Mouse (Mus musculus) forebrain, embryonic 11.5 days (tissue): Measurements from ENCODE around the gene Uba52. TPM values are rescaled to one million over a fixed set of nuclear protein-coding genes. Genes with fewer than 3 reads are reported as not detected.

ENCODE experiments used
- ATAC-seq: fragments of 200-750 bp; cut with Nextera tagmentation; replicated peaks from 2 replicates; pipeline ENCODE4 v1.8.0; 2017; ENCODE audit warnings: moderate TSS enrichment; ENCODE audit not compliant: low FRiP score
- DNase-seq: peaks from one replicate; pipeline ENCODE4 v3.0.0-alpha.2; 2017; ENCODE audit warnings: low spot score
- H3K27ac ChIP-seq: fragments of 300-500 bp; sonication (generic); 2 replicates; pipeline ENCODE4 v1.5.1; 2014; ENCODE audit warnings: low read depth, low read length
- H3K27me3 ChIP-seq: fragments of 300-500 bp; sonication (generic); 2 replicates; pipeline ENCODE4 v1.6.1; 2014; ENCODE audit warnings: mild to moderate bottlenecking, low read length, mixed read lengths; ENCODE audit not compliant: control insufficient read depth, insufficient read depth
- H3K36me3 ChIP-seq: fragments of 300-500 bp; sonication (generic); 2 replicates; pipeline ENCODE4 v1.6.1; 2014; ENCODE audit warnings: mild to moderate bottlenecking, low read length, moderate library complexity, mixed read lengths; ENCODE audit not compliant: control insufficient read depth, insufficient read depth
- H3K4me1 ChIP-seq: fragments of 300-500 bp; sonication (generic); replicated peaks from 2 replicates; pipeline ENCODE4 v1.6.1; 2014; ENCODE audit warnings: low read length, mixed read lengths; ENCODE audit not compliant: control insufficient read depth, insufficient read depth
- H3K4me2 ChIP-seq: fragments of 300-500 bp; sonication (generic); 2 replicates; pipeline ENCODE4 v1.6.1; 2014; ENCODE audit warnings: low read depth, mild to moderate bottlenecking, low read length, moderate library complexity, mixed read lengths; ENCODE audit not compliant: severe bottlenecking
- H3K4me3 ChIP-seq: fragments of 300-500 bp; sonication (generic); 2 replicates; pipeline ENCODE4 v1.5.1; 2014; ENCODE audit warnings: low read depth, low read length
- H3K9ac ChIP-seq: fragments of 300-500 bp; sonication (generic); 2 replicates; pipeline ENCODE4 v1.6.1; 2014; ENCODE audit warnings: low read length
- H3K9me3 ChIP-seq: fragments of 300-500 bp; sonication (generic); 2 replicates; pipeline ENCODE4 v1.6.1; 2016; ENCODE audit warnings: low read length, mixed read lengths; ENCODE audit not compliant: control insufficient read depth
- WGBS: fragments of 180-500 bp; shearing (Covaris S2); extraction: QIAGEN DNeasy Blood & Tissue Kit; methylation state at CpG from one replicate; pipeline ENCODE4 v1.1.7; 2014; 5-methylcytosine and 5-hydroxymethylcytosine counted together
- polyA plus RNA-seq: library from polyadenylated mRNA; unstranded; fragments of >200 nt; fragmentation: Nextera tagmentation; extraction: Ambion mirVana; gene quantifications from 2 replicates; pipeline ENCODE4 v1.2.1, GENCODE M21; 2014

Uba52 gene
- polyA plus RNA-seq, 1 experiment from 2014 or later, result 715 TPM

DNA sequence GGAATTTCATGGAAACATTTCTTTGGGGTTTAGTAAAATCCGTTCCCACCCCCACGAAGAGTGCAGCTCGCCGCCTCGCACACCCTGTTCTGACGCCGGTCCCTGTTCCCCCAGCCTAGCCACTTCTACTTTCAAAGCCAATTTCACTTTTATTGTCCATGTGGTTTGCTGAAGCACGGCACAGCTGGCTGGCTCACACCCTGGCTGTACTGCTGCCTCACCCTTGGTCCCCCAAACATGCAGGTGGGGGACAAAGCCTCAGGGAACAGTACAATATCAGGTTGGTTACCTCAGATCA, 48.1 kb downstream of the Uba52 start:
- 97% methylated on average over 8 of the region's 8 CpGs for WGBS
- H3K4me1 ChIP-seq, result no peaks in the 10 kb centered on the region
- H3K4me3 ChIP-seq, result no peak overlapping the region
- no peaks in the 10 kb centered on the region for H3K27me3 ChIP-seq
- no peak overlapping the region for H3K27ac ChIP-seq
- ATAC-seq (no peak), DNase-seq (no peak)
- no peaks in the 10 kb centered on the region for H3K9me3 ChIP-seq
- no peak overlapping the region for H3K9ac ChIP-seq
- H3K4me2 ChIP-seq, result no peak overlapping the region
- H3K36me3 ChIP-seq, result no peaks in the 10 kb centered on the region

DNA sequence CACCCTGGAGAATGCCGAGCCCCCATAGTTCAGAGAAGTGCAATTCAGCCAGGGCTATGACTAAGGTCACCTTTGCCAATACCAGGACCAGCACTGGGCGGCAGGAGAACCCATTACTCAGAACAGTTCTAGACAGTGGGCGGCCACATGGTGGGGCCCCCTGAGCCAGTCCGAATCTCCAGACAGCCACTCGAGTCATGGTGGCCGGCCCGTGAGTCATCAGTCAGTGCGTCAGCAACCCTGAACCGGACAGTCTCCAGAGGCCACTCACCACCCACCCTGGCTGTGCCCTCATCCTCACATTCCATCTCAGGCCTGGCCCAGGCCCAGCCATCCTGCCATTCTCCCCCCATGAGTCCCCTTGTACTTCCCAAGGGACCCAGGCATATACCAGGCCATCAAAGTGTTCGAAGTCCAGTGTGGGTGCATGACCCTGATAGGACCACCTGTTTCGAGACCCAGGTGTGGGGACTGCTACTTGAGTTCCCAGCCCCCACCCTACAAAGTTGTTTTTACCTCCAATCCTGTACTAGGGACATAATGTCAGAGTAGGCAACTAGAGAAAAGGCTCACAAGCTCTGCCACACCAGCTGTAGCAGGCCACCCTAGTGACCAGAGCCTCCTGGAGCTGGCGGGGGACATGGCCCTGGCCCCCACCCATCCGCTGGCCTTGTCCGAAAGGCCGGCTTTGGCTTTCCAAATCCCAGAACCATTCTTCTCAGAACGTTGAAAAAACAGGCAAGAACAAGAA, 48.7 kb downstream of the Uba52 start:
- H3K27me3 ChIP-seq, result no peaks in the 10 kb centered on the region
- no peak overlapping the region for H3K9ac ChIP-seq
- 90% methylated on average over 16 of the region's 16 CpGs for WGBS
- DNase-seq (no peak), ATAC-seq (no peak)
- no peak overlapping the region for H3K27ac ChIP-seq
- no peaks in the 10 kb centered on the region for H3K9me3 ChIP-seq
- no peak overlapping the region for H3K4me2 ChIP-seq
- H3K4me3 ChIP-seq, result no peak overlapping the region
- H3K4me1 ChIP-seq, result no peaks in the 10 kb centered on the region
- no peaks in the 10 kb centered on the region for H3K36me3 ChIP-seq

- H3K4me2 ChIP-seq, result no peak overlapping the region
- DNase-seq (no peak), ATAC-seq (no peak)
- H3K9me3 ChIP-seq, result no peaks in the 10 kb centered on the region
- no peaks in the 10 kb centered on the region for H3K36me3 ChIP-seq
- no peaks in the 10 kb centered on the region for H3K4me1 ChIP-seq
- no peak overlapping the region for H3K27ac ChIP-seq
- H3K27me3 ChIP-seq, result no peaks in the 10 kb centered on the region
- H3K9ac ChIP-seq, result no peak overlapping the region
- 84% methylated on average over 9 of the region's 9 CpGs for WGBS
- no peak overlapping the region for H3K4me3 ChIP-seq
Observed at GRCm38 (mm10) chr8:70460606-70461005, 50.0 kb downstream of the Uba52 start.

DNA sequence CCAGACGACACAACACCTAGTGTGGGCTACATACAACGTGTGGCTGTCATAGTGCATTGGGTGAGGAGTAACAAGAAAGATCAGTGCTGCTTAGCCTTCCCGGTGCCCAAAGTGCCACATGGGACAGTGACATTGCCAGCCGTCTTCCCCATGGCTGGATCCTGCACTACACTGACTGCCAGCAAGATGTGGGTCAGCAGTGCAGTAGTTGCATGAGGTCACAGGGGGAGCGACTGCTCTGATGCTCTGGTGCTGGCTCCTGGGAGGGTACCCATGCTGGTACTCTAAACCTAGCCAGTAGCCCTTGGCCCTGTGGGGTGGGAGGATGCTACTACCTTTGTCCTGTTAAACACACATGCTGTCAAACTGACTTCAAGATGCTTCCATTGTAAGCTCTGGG, 50.4 kb downstream of the Uba52 start:
- H3K27ac ChIP-seq, result no peak overlapping the region
- no peak overlapping the region for H3K9ac ChIP-seq
- 95% methylated on average over 5 of the region's 5 CpGs for WGBS
- no peak overlapping the region for H3K4me3 ChIP-seq
- DNase-seq (no peak), ATAC-seq (no peak)
- H3K27me3 ChIP-seq, result no peaks in the 10 kb centered on the region
- H3K4me2 ChIP-seq, result no peak overlapping the region
- no peaks in the 10 kb centered on the region for H3K36me3 ChIP-seq
- no peaks in the 10 kb centered on the region for H3K4me1 ChIP-seq
- no peaks in the 10 kb centered on the region for H3K9me3 ChIP-seq

GRCm38 (mm10) chr8:70459636-70460035, 51.0 kb downstream of the Uba52 start:
- ATAC-seq, result no peak
- 95% methylated on average over 2 of the region's 2 CpGs for WGBS
- H3K27me3 ChIP-seq, result no peaks in the 10 kb centered on the region

GRCm38 (mm10) chr8:70458462-70458861, 52.1 kb downstream of the Uba52 start:
- no peak overlapping the region for H3K4me2 ChIP-seq
- H3K4me1 ChIP-seq, result no peaks in the 10 kb centered on the region
- ATAC-seq, result no peak
- WGBS, result 82% methylated on average over 3 of the region's 3 CpGs
- H3K9ac ChIP-seq, result no peak overlapping the region
- no peaks in the 10 kb centered on the region for H3K27me3 ChIP-seq
- no peaks in the 10 kb centered on the region for H3K9me3 ChIP-seq
- no peaks in the 10 kb centered on the region for H3K36me3 ChIP-seq
- no peak overlapping the region for H3K27ac ChIP-seq
- no peak overlapping the region for H3K4me3 ChIP-seq
- DNase-seq, result no peak

More at GRCm38 (mm10) chr8:70459636-70460035, 51.0 kb downstream of the Uba52 start:
- Histone ChIP-seq H3K36me3 (no peaks in the 10 kb centered on the region), H3K9me3 (no peaks in the 10 kb centered on the region), H3K4me1 (no peaks in the 10 kb centered on the region), H3K4me2 (no peak overlapping the region), H3K9ac (no peak overlapping the region), H3K27ac (no peak overlapping the region), H3K4me3 (no peak overlapping the region)
- DNase-seq, result no peak

Other genes with a start within 250 kb of the Uba52 start
- gene Homer3, start 228.0 kb downstream of the Uba52 start, polyA plus RNA-seq, result 87.6 and 91.4 TPM in 2 replicates
- gene Ddx49, start 208.3 kb downstream of the Uba52 start, polyA plus RNA-seq, result 54.4 and 61.5 TPM in 2 replicates
- 220 and 268 TPM in 2 replicates for gene Cope, start 208.3 kb downstream of the Uba52 start, polyA plus RNA-seq
- 10.6 and 11.0 TPM in 2 replicates for gene Cers1, start 195.0 kb downstream of the Uba52 start, polyA plus RNA-seq
- gene Gdf1, start 181.0 kb downstream of the Uba52 start, polyA plus RNA-seq, result 1.8 and 2.6 TPM in 2 replicates
- 25.6 and 25.8 TPM in 2 replicates for gene Upf1, start 157.5 kb downstream of the Uba52 start, polyA plus RNA-seq
- gene Comp, start 137.2 kb downstream of the Uba52 start, polyA plus RNA-seq, result 0.56 TPM in 1 of 2 replicates, not detected in the other
- 16.3 and 18.1 TPM in 2 replicates for gene Crtc1, start 71.2 kb downstream of the Uba52 start, polyA plus RNA-seq
- 17.5 and 19.5 TPM in 2 replicates for gene Klhl26, start 33.8 kb downstream of the Uba52 start, polyA plus RNA-seq
- gene Tmem59l, start 23.4 kb downstream of the Uba52 start, polyA plus RNA-seq, result 10.4 and 10.6 TPM in 2 replicates
- gene Crlf1, start 17.6 kb downstream of the Uba52 start, polyA plus RNA-seq, result 4.9 and 10.9 TPM in 2 replicates
- 113 and 123 TPM in 2 replicates for gene Rex1bd, start 4.0 kb downstream of the Uba52 start, polyA plus RNA-seq
- gene Fkbp8, start 16.9 kb upstream of the Uba52 start, polyA plus RNA-seq, result 268 and 290 TPM in 2 replicates
- gene Kxd1, start 17.2 kb upstream of the Uba52 start, polyA plus RNA-seq, result 56.0 and 59.9 TPM in 2 replicates
- gene Ell, start 28.7 kb upstream of the Uba52 start, polyA plus RNA-seq, result 21.8 and 22.2 TPM in 2 replicates
- 98.1 and 109 TPM in 2 replicates for gene Isyna1, start 83.6 kb upstream of the Uba52 start, polyA plus RNA-seq
- 113 and 127 TPM in 2 replicates for gene Ssbp4, start 98.1 kb upstream of the Uba52 start, polyA plus RNA-seq
- gene Lrrc25, start 105.4 kb upstream of the Uba52 start, polyA plus RNA-seq, result 1.2 and 1.4 TPM in 2 replicates
- not detected in 2 replicates for gene Gdf15, start 121.7 kb upstream of the Uba52 start, polyA plus RNA-seq
- gene Pgpep1, start 149.6 kb upstream of the Uba52 start, polyA plus RNA-seq, result 70.9 and 73.8 TPM in 2 replicates
- gene Lsm4, start 162.4 kb upstream of the Uba52 start, polyA plus RNA-seq, result 318 and 346 TPM in 2 replicates
- 128 and 157 TPM in 2 replicates for gene Jund, start 188.1 kb upstream of the Uba52 start, polyA plus RNA-seq
- not detected in 2 replicates for gene Iqcn, start 192.7 kb upstream of the Uba52 start, polyA plus RNA-seq
- not detected in 2 replicates for gene Gm3336, start 207.7 kb upstream of the Uba52 start, polyA plus RNA-seq
- 0.13 and 0.37 TPM in 2 replicates for gene Pde4c, start 212.9 kb upstream of the Uba52 start, polyA plus RNA-seq
- gene Rab3a, start 243.9 kb upstream of the Uba52 start, polyA plus RNA-seq, result 42.7 and 49.7 TPM in 2 replicates